Mouse (Mus musculus) heart, postnatal 0 days (tissue): ENCODE results near the gene Copg2. TPM values are rescaled to one million over a fixed set of nuclear protein-coding genes. Genes with fewer than 3 reads are reported as not detected.
"Not testable (repeated sequence)": the region's sequence is repeated elsewhere in the genome, so short reads cannot be mapped to it uniquely, and the experiment has no call there.

Experiments
- ATAC-seq: fragments of 200-750 bp; cut with Nextera tagmentation; 2 replicates; pipeline ENCODE4 v1.8.0; 2017; ENCODE audit warnings: low read depth, moderate number of reproducible peaks, moderate library complexity; ENCODE audit not compliant: insufficient read depth
- DNase-seq: peaks from one replicate; pipeline ENCODE4 v3.0.0-alpha.2; 2016; ENCODE audit warnings: low spot score
- H3K27ac ChIP-seq: fragments of 300-500 bp; sonication (generic); 2 replicates; pipeline ENCODE4 v1.5.1; 2014; ENCODE audit warnings: low read depth, mild to moderate bottlenecking
- H3K27me3 ChIP-seq: fragments of 300-500 bp; sonication (generic); 2 replicates; pipeline ENCODE4 v1.6.1; 2014; ENCODE audit warnings: low read length, mixed read lengths; ENCODE audit not compliant: control insufficient read depth, insufficient read depth
- H3K36me3 ChIP-seq: fragments of 300-500 bp; sonication (generic); replicated peaks from 2 replicates; pipeline ENCODE4 v1.6.1; 2014; ENCODE audit warnings: low read length, mixed read lengths; ENCODE audit not compliant: control insufficient read depth, insufficient read depth
- H3K4me1 ChIP-seq: fragments of 300-500 bp; sonication (generic); 2 replicates; pipeline ENCODE4 v1.6.1; 2014; ENCODE audit warnings: antibody characterized with exemption; ENCODE audit not compliant: control insufficient read depth, insufficient read depth
- H3K4me2 ChIP-seq: fragments of 300-500 bp; sonication (generic); 2 replicates; pipeline ENCODE4 v1.6.1; 2014; ENCODE audit warnings: low read depth, mild to moderate bottlenecking, low read length, moderate library complexity
- H3K4me3 ChIP-seq: fragments of 300-500 bp; sonication (generic); 2 replicates; pipeline ENCODE4 v1.5.1; 2014; ENCODE audit warnings: low read depth, low read length
- H3K9ac ChIP-seq: fragments of 300-500 bp; sonication (generic); replicated peaks from 2 replicates; pipeline ENCODE4 v1.6.1; 2014; ENCODE audit warnings: low read depth, low read length, mixed read lengths
- H3K9me3 ChIP-seq: fragments of 300-500 bp; sonication (generic); replicated peaks from 2 replicates; pipeline ENCODE4 v1.6.1; 2016; ENCODE audit warnings: low read length; ENCODE audit not compliant: control insufficient read depth
- CTCF ChIP-seq: IDR thresholded peaks from 2 replicates; pipeline ENCODE4 v1.5.1; 2016; ENCODE audit warnings: antibody characterized with exemption, control low read depth, low read depth
- EP300 ChIP-seq: IDR thresholded peaks from 2 replicates; pipeline ENCODE4 v1.6.1; 2016; ENCODE audit warnings: antibody characterized with exemption, low read depth
- WGBS: fragments of 180-500 bp; shearing (Covaris S2); extraction: QIAGEN DNeasy Blood & Tissue Kit; methylation state at CpG from one replicate; pipeline ENCODE4 v1.1.7; 2014; 5-methylcytosine and 5-hydroxymethylcytosine counted together
- polyA plus RNA-seq: library from polyadenylated mRNA; unstranded; fragments of >200 nt; fragmentation: Nextera tagmentation; extraction: Ambion mirVana; gene quantifications from 2 replicates; pipeline ENCODE4 v1.2.1, GENCODE M21; 2015
- total RNA-seq: library from RNA; depleted of rRNA; stranded (reverse); fragments of >200 nt; gene quantifications from 2 replicates; pipeline ENCODE4 v1.2.3, GENCODE M21; 2014; ENCODE audit warnings: low replicate concordance

Copg2 gene
- total and polyA plus RNA-seq, 2 experiments from 2014 or later = 19.9 to 48.4 TPM

GRCm38 (mm10) chr6:30813626-30814025 is 83.0 kb downstream of the Copg2 start:
- no peaks in the 10 kb centered on the region for H3K27me3 ChIP-seq
- DNase-seq = no peak
- no peak overlapping the region for H3K9ac ChIP-seq
- H3K4me3 ChIP-seq = no peak overlapping the region
- H3K4me2 ChIP-seq = no peak overlapping the region
- ATAC-seq = no peak
- no peaks in the 10 kb centered on the region for H3K9me3 ChIP-seq
- no peak for TF ChIP-seq CTCF
- no peak for TF ChIP-seq EP300
- peaks cover 24% of the 10 kb centered on the region for H3K36me3 ChIP-seq
- no peaks in the 10 kb centered on the region for H3K4me1 ChIP-seq
- H3K27ac ChIP-seq = no peak overlapping the region

GRCm38 (mm10) chr6:30805053-30805752 is 91.4 kb downstream of the Copg2 start:
- Histone ChIP-seq H3K27me3 (no peaks in the 10 kb centered on the region), H3K27ac (no peak overlapping the region), H3K9ac (no peak overlapping the region), H3K4me2 (no peak overlapping the region), H3K36me3 (peaks cover 41% of the 10 kb centered on the region), H3K9me3 (no peaks in the 10 kb centered on the region), H3K4me1 (no peaks in the 10 kb centered on the region), H3K4me3 (no peak overlapping the region)
- ATAC-seq (no peak), DNase-seq (no peak)
- 88% methylated on average over 5 of the region's 5 CpGs for WGBS
- TF ChIP-seq CTCF (no peak), EP300 (no peak)

GRCm38 (mm10) chr6:30804389-30805052 is 92.1 kb downstream of the Copg2 start:
- peak; percentile 73 for ATAC-seq
- not testable (repeated sequence) for H3K27ac ChIP-seq, H3K4me3 ChIP-seq, DNase-seq, H3K4me2 ChIP-seq, H3K4me1 ChIP-seq, H3K9ac ChIP-seq, H3K9me3 ChIP-seq, H3K27me3 ChIP-seq
- peaks cover 38% of the 10 kb centered on the region for H3K36me3 ChIP-seq
- 68% methylated on average over 6 of the region's 6 CpGs for WGBS

- not testable (repeated sequence) for ATAC-seq, H3K27me3 ChIP-seq, DNase-seq, H3K9ac ChIP-seq, H3K4me1 ChIP-seq, H3K27ac ChIP-seq, H3K9me3 ChIP-seq, H3K4me3 ChIP-seq, H3K4me2 ChIP-seq
- 89% methylated on average over 5 of the region's 7 CpGs for WGBS
- H3K36me3 ChIP-seq = peaks cover 28% of the 10 kb centered on the region
These were observed 93.7 kb downstream of the Copg2 start for GRCm38 (mm10) chr6:30802915-30803314.

- no peak overlapping the region for H3K9ac ChIP-seq
- DNase-seq (no peak), ATAC-seq (no peak)
- peaks cover 35% of the 10 kb centered on the region for H3K36me3 ChIP-seq
- H3K4me2 ChIP-seq = no peak overlapping the region
- no peak overlapping the region for H3K27ac ChIP-seq
- H3K27me3 ChIP-seq = no peaks in the 10 kb centered on the region
- no peak for TF ChIP-seq EP300
- no peaks in the 10 kb centered on the region for H3K9me3 ChIP-seq
- H3K4me3 ChIP-seq = no peak overlapping the region
- H3K4me1 ChIP-seq = no peaks in the 10 kb centered on the region
- WGBS = 64% methylated on average over 2 of the region's 2 CpGs
These were observed 145.4 kb downstream of the Copg2 start for GRCm38 (mm10) chr6:30751209-30751608.

- H3K27ac ChIP-seq = no peak overlapping the region
- no peak overlapping the region for H3K4me3 ChIP-seq
- H3K9me3 ChIP-seq = no peaks in the 10 kb centered on the region
- H3K27me3 ChIP-seq = no peaks in the 10 kb centered on the region
- peaks cover 41% of the 10 kb centered on the region for H3K36me3 ChIP-seq
- DNase-seq (no peak), ATAC-seq (no peak)
- TF ChIP-seq CTCF (no peak), EP300 (no peak)
- no peak overlapping the region for H3K9ac ChIP-seq
- 62% methylated on average over 6 of the region's 6 CpGs for WGBS
- no peaks in the 10 kb centered on the region for H3K4me1 ChIP-seq
- H3K4me2 ChIP-seq = no peak overlapping the region
These were observed 146.1 kb downstream of the Copg2 start for GRCm38 (mm10) chr6:30750482-30750881.
